Mouse (Mus musculus) brain, embryonic 14.5 days (tissue): ENCODE measurements around the gene Ndufaf2. TPM values are rescaled to one million over a fixed set of nuclear protein-coding genes. Genes with fewer than 3 reads are reported as not detected.

Source experiments
- DNase-seq: peaks from one replicate; pipeline ENCODE4 v3.0.0-alpha.2; 2011; ENCODE audit warnings: low read depth
- CTCF ChIP-seq: fragments of 200-500 bp; IDR thresholded peaks from 2 replicates; pipeline ENCODE4 v1.5.1; 2012; ENCODE audit warnings: inconsistent platforms, mild to moderate bottlenecking, moderate library complexity, borderline replicate concordance; ENCODE audit not compliant: insufficient read depth, insufficient read length; ENCODE audit errors: extremely low read depth
- POLR2A ChIP-seq: fragments of 200-500 bp; IDR thresholded peaks from 2 replicates; pipeline ENCODE4 v1.6.1; 2012; ENCODE audit warnings: mild to moderate bottlenecking, inconsistent platforms, borderline replicate concordance; ENCODE audit not compliant: poor library complexity, insufficient read depth, insufficient read length, severe bottlenecking; ENCODE audit errors: extremely low read depth
- polyA plus RNA-seq: library from polyadenylated mRNA; depleted of rRNA; stranded (reverse); fragments of >200 nt; gene quantifications from 2 replicates; pipeline ENCODE4 v1.2.3, GENCODE M21; 2012

The Ndufaf2 gene
- polyA plus RNA-seq, 1 experiment, result 36.5 TPM

GRCm38 (mm10) chr13:107995211-107995610 lies 163.2 kb downstream of the Ndufaf2 start:
- peak; percentile 14 for DNase-seq
- TF ChIP-seq POLR2A (no peak), CTCF (no peak)

- no peak for DNase-seq
- no peak for TF ChIP-seq POLR2A
- TF ChIP-seq CTCF, result no peak
Measured at GRCm38 (mm10) chr13:107992573-107992972, 165.8 kb downstream of the Ndufaf2 start.

GRCm38 (mm10) chr13:107984641-107985040 lies 173.8 kb downstream of the Ndufaf2 start:
- TF ChIP-seq POLR2A, result no peak
- TF ChIP-seq CTCF, result no peak
- DNase-seq, result no peak

- TF ChIP-seq POLR2A, result no peak
- no peak for TF ChIP-seq CTCF
- no peak for DNase-seq
Measured at GRCm38 (mm10) chr13:107984186-107984585, 174.2 kb downstream of the Ndufaf2 start.

GRCm38 (mm10) chr13:107983231-107983847 lies 175.1 kb downstream of the Ndufaf2 start:
- TF ChIP-seq POLR2A, result no peak
- peak; percentile 6; the same call in 1 of the 2 replicates for TF ChIP-seq CTCF
- DNase-seq, result no peak

- TF ChIP-seq POLR2A (no peak), CTCF (no peak)
Measured at GRCm38 (mm10) chr13:107979461-107979860, 179.0 kb downstream of the Ndufaf2 start.

GRCm38 (mm10) chr13:107976886-107977656 lies 181.4 kb downstream of the Ndufaf2 start:
- TF ChIP-seq POLR2A, result no peak
- TF ChIP-seq CTCF, result no peak
- DNase-seq, result no peak

More at GRCm38 (mm10) chr13:107979461-107979860, 179.0 kb downstream of the Ndufaf2 start:
- DNase-seq, result no peak

- DNase-seq, result no peak
- no peak for TF ChIP-seq POLR2A
- no peak for TF ChIP-seq CTCF
Measured at GRCm38 (mm10) chr13:107972451-107972850, 186.0 kb downstream of the Ndufaf2 start.

- TF ChIP-seq POLR2A, result no peak
- TF ChIP-seq CTCF, result no peak
- peak; percentile 67 for DNase-seq
Measured at GRCm38 (mm10) chr13:107971868-107972267, 186.6 kb downstream of the Ndufaf2 start.

GRCm38 (mm10) chr13:107970422-107971142 lies 187.8 kb downstream of the Ndufaf2 start:
- TF ChIP-seq CTCF, result no peak
- no peak for TF ChIP-seq POLR2A
- DNase-seq, result peak; percentile 79

- peak; percentile 91 for DNase-seq
- no peak for TF ChIP-seq POLR2A
- no peak for TF ChIP-seq CTCF
Measured at GRCm38 (mm10) chr13:107969961-107970391, 188.4 kb downstream of the Ndufaf2 start.
